Comparison of ENCODE assay signal across 9 mouse cellular contexts in genomic region chrX:169980809-169981289, GRCm38 (mm10). TPM values are rescaled to one million over a fixed set of nuclear protein-coding genes. Genes with fewer than 3 reads are reported as not detected.
DNase-seq lines count a peak whose midpoint lies in the region; ATAC-seq and TF ChIP-seq lines count a peak whose summit lies in the region.
"Had no signal": no experiment of that assay in that cellular context is flagged by ENCODE, and none has a peak within 500 bp of the region (broad histone marks: within the 10 kb centered on the region; RNA-seq: fewer than 3 reads in every experiment).

No protein-coding gene starts in this region.

- peaks cover 4% of the 10 kb centered on the region for H3K4me1 ChIP-seq in ES-Bruce4 (ENCODE audit: control insufficient read depth, insufficient read depth, low read length)
- peaks cover 15% of the 10 kb centered on the region; the same call in 1 of the 2 replicates for H3K4me1 ChIP-seq in heart, embryonic 13.5 days
- no peaks in the 10 kb centered on the region for H3K4me1 ChIP-seq in midbrain, embryonic 10.5 days
- H3K4me1 ChIP-seq: neural tube, embryonic 12.5 days had no signal

- no peak overlapping the region for H3K9ac ChIP-seq in ES-Bruce4 (ENCODE audit: low read depth, poor library complexity, severe bottlenecking)
- no peak overlapping the region for H3K9ac ChIP-seq in heart, embryonic 13.5 days
- H3K9ac ChIP-seq: neural tube, embryonic 12.5 days had no signal

- H3K27ac ChIP-seq in layer of hippocampus, adult 2 months = peak overlapping the region; percentile 0; the same call in 1 of the 2 replicates
- peak overlapping the region; percentile 16 for H3K27ac ChIP-seq in ES-Bruce4 (ENCODE audit: insufficient read depth, low read length)
- peak overlapping the region; percentile 34 for H3K27ac ChIP-seq in heart, embryonic 13.5 days (replicated peaks)
- H3K27ac ChIP-seq in midbrain, embryonic 10.5 days (replicated peaks) = no peak overlapping the region
- H3K27ac ChIP-seq: neural tube, embryonic 12.5 days had no signal

- no peak for ATAC-seq in CD4-positive, CD25-positive, alpha-beta regulatory T cell, adult 4 months
- ATAC-seq in heart, embryonic 13.5 days (ENCODE audit: extremely low read depth, insufficient number of reproducible peaks, low FRiP score, low TSS enrichment) = no peak
- peak; percentile 12 for ATAC-seq in megakaryocyte progenitor cell, adult 5-6 weeks (replicated peaks; ENCODE audit: poor library complexity)

- peaks cover 90% of the 10 kb centered on the region for H3K36me3 ChIP-seq in ES-Bruce4 (ENCODE audit: control insufficient read depth, insufficient read depth, low read length, poor library complexity, severe bottlenecking)
- peaks cover 75% of the 10 kb centered on the region for H3K36me3 ChIP-seq in heart, embryonic 13.5 days
- peaks cover 94% of the 10 kb centered on the region for H3K36me3 ChIP-seq in midbrain, embryonic 10.5 days

- no peak overlapping the region for H3K4me3 ChIP-seq in layer of hippocampus, adult 2 months
- H3K4me3 ChIP-seq in ES-Bruce4 (ENCODE audit: low read depth, low read length) = no peak overlapping the region
- no peak overlapping the region for H3K4me3 ChIP-seq in heart, embryonic 13.5 days
- no peak overlapping the region for H3K4me3 ChIP-seq in midbrain, embryonic 10.5 days
- H3K4me3 ChIP-seq: neural tube, embryonic 12.5 days had no signal

- no peak for TF ChIP-seq CTCF in layer of hippocampus, adult 2 months (conservative IDR thresholded peaks at IDR 0.05)
- TF ChIP-seq CTCF in ES-Bruce4 (IDR thresholded peaks at IDR 0.05; ENCODE audit: low read depth, low read length) = no peak

- no peaks in the 10 kb centered on the region for H3K27me3 ChIP-seq in ES-Bruce4 (ENCODE audit: control insufficient read depth, insufficient read depth, low read length, poor library complexity, severe bottlenecking)
- no peaks in the 10 kb centered on the region for H3K27me3 ChIP-seq in heart, embryonic 13.5 days (replicated peaks)
- no peaks in the 10 kb centered on the region for H3K27me3 ChIP-seq in midbrain, embryonic 10.5 days (ENCODE audit: low read depth, poor library complexity, severe bottlenecking)
- H3K27me3 ChIP-seq: neural tube, embryonic 12.5 days had no signal

- 73% methylated on average over 12 of the region's 12 CpGs for WGBS in heart, embryonic 13.5 days
- WGBS in midbrain, embryonic 10.5 days = 91% methylated on average over 12 of the region's 12 CpGs

- H3K4me2 ChIP-seq in heart, embryonic 13.5 days = peak overlapping the region; percentile 2; the same call in 1 of the 2 replicates
- H3K4me2 ChIP-seq: neural tube, embryonic 12.5 days had no signal

- peak; percentile 8 for DNase-seq in CD4-positive, CD25-positive, alpha-beta regulatory T cell, adult 2 months (ENCODE audit: low read depth, low spot score)
- no peak for DNase-seq in layer of hippocampus, adult 2 months (ENCODE audit: low spot score in 2 of 2)
- no peak for DNase-seq in layer of hippocampus, adult 9-10 months (ENCODE audit: low spot score)
- DNase-seq in midbrain, embryonic 10.5 days (ENCODE audit: low spot score) = no peak

- peaks cover 40% of the 10 kb centered on the region for H3K9me3 ChIP-seq in ES-Bruce4 (replicated peaks; ENCODE audit: control insufficient read depth, insufficient read depth, low read length, poor library complexity, severe bottlenecking)
- H3K9me3 ChIP-seq in heart, embryonic 13.5 days = peaks cover 81% of the 10 kb centered on the region
- peaks cover 94% of the 10 kb centered on the region for H3K9me3 ChIP-seq in midbrain, embryonic 10.5 days (replicated peaks)

- no peak for TF ChIP-seq EP300 in ES-Bruce4 (IDR thresholded peaks at IDR 0.05; ENCODE audit: insufficient read depth, low read depth, low read length)

- TF ChIP-seq POLR2A in ES-Bruce4 (IDR thresholded peaks at IDR 0.05; ENCODE audit: insufficient read depth, low read length) = no peak

RNA-seq across cellular contexts. Expression of gene Gm21887, which starts 28.6 kb away (rescaled TPM):
- polyA plus RNA-seq in CD4-positive, CD25-positive, alpha-beta regulatory T cell, adult 4 months (2017; shearing (Covaris generic)) = 100 to 1,000 TPM in 1 of 2 experiments, 10 to 100 TPM in 1; 25.2 to 130 TPM
- total RNA-seq in layer of hippocampus, adult 2 months (2021) = 100 to 1,000 TPM; 208 to 264 TPM
- polyA plus RNA-seq in ES-Bruce4 (2011; ENCODE audit: insufficient read depth, insufficient read length, low read depth, missing spikeins) = 1,061 and 1,174 TPM in 2 replicates
- 101 and 109 TPM in 2 replicates for polyA plus RNA-seq in heart, embryonic 13.5 days (2015; fragmentation: Nextera tagmentation; extraction: Ambion mirVana)
- total RNA-seq in megakaryocyte progenitor cell, adult 5-6 weeks (2015) = 69.2 and 81.4 TPM in 2 replicates
- 171 and 231 TPM in 2 replicates for total RNA-seq in megakaryocyte progenitor cell, adult 5-6 weeks (2017)
- polyA plus RNA-seq in midbrain, embryonic 10.5 days (2016; fragmentation: Nextera tagmentation; extraction: Ambion mirVana) = 224 and 306 TPM in 2 replicates
